Mouse (Mus musculus): ENCODE data around the gene Prpsap1. TPM values are rescaled to one million over a fixed set of nuclear protein-coding genes. Genes with fewer than 3 reads are reported as not detected.

Gene Prpsap1
- polyA plus RNA-seq, 1 experiment from 2014 or later, result 104 TPM

- POLR2A ChIA-PET, result interaction anchor here (0.6 kb wide), 4 partner anchors 268 to 340 kb away, joined by 3 to 4 read pairs (median 4); no protein-coding TSS in a partner anchor
- no peak for ATAC-seq
- no peak for TF ChIP-seq CTCF (IDR thresholded peaks at IDR 0.05)
- H3K27me3 ChIP-seq, result no peaks in the 10 kb centered on the region
- in situ Hi-C loops (cut with MboI; ENCODE audit: low pct_unique_long_range_greater_than_20kb), result no loop called here
- DNase-seq (ENCODE audit: low read depth, low spot score), result no peak
- CTCF ChIA-PET, result interaction anchor here (1.0 to 2.3 kb wide), 6 partner anchors 9 to 140 kb away, joined by 3 to 12 read pairs (median 5); no protein-coding TSS in a partner anchor
Measured at GRCm38 (mm10) chr11:116488693-116489375, 5.2 kb downstream of the Prpsap1 start.

GRCm38 (mm10) chr11:116488207-116488606 is 5.8 kb downstream of the Prpsap1 start:
- ChIA-PET POLR2A (interaction anchor here (0.6 kb wide), 2 partner anchors 267 to 340 kb away, joined by 3 to 4 read pairs; no protein-coding TSS in a partner anchor), CTCF (interaction anchor here (1.0 to 2.3 kb wide), 6 partner anchors 8 to 140 kb away, joined by 3 to 12 read pairs (median 5); no protein-coding TSS in a partner anchor)
- no peak for ATAC-seq
- no peak for TF ChIP-seq CTCF (IDR thresholded peaks at IDR 0.05)
- DNase-seq (ENCODE audit: low read depth, low spot score), result no peak
- no peaks in the 10 kb centered on the region for H3K27me3 ChIP-seq
- in situ Hi-C loops (cut with MboI; ENCODE audit: low pct_unique_long_range_greater_than_20kb), result no loop called here

- POLR2A ChIA-PET, result no interaction called here
- no peak for ATAC-seq
Measured at GRCm38 (mm10) chr11:116484261-116484660, 9.7 kb downstream of the Prpsap1 start.

GRCm38 (mm10) chr11:116481776-116482175 is 12.2 kb downstream of the Prpsap1 start:
- POLR2A ChIA-PET, result no interaction called here
- in situ Hi-C loops (cut with MboI; ENCODE audit: low pct_unique_long_range_greater_than_20kb), result no loop called here
- ATAC-seq, result no peak

More at GRCm38 (mm10) chr11:116484261-116484660, 9.7 kb downstream of the Prpsap1 start:
- in situ Hi-C loops (cut with MboI; ENCODE audit: low pct_unique_long_range_greater_than_20kb), result no loop called here
- no peak for DNase-seq (ENCODE audit: low read depth, low spot score)
- CTCF ChIA-PET, result no interaction called here
- H3K27me3 ChIP-seq, result no peaks in the 10 kb centered on the region
- no peak for TF ChIP-seq CTCF (IDR thresholded peaks at IDR 0.05)

GRCm38 (mm10) chr11:116480975-116481374 is 13.0 kb downstream of the Prpsap1 start:
- CTCF ChIA-PET, result no interaction called here
- no peak for DNase-seq (ENCODE audit: low read depth, low spot score)
- in situ Hi-C loops (cut with MboI; ENCODE audit: low pct_unique_long_range_greater_than_20kb), result no loop called here
- no peaks in the 10 kb centered on the region for H3K27me3 ChIP-seq
- TF ChIP-seq CTCF (IDR thresholded peaks at IDR 0.05), result no peak
- POLR2A ChIA-PET, result no interaction called here
- no peak for ATAC-seq

More at GRCm38 (mm10) chr11:116481776-116482175, 12.2 kb downstream of the Prpsap1 start:
- no peak for TF ChIP-seq CTCF (IDR thresholded peaks at IDR 0.05)
- DNase-seq (ENCODE audit: low read depth, low spot score), result no peak
- CTCF ChIA-PET, result no interaction called here
- H3K27me3 ChIP-seq, result no peaks in the 10 kb centered on the region

- CTCF ChIA-PET, result interaction anchor here (1.0 to 1.4 kb wide), 2 partner anchors 8 to 17 kb away, joined by 3 to 5 read pairs; no protein-coding TSS in a partner anchor
- in situ Hi-C loops (cut with MboI; ENCODE audit: low pct_unique_long_range_greater_than_20kb), result no loop called here
- DNase-seq (ENCODE audit: low read depth, low spot score) (no peak), ATAC-seq (no peak)
- TF ChIP-seq CTCF (IDR thresholded peaks at IDR 0.05), result no peak
- H3K27me3 ChIP-seq, result no peaks in the 10 kb centered on the region
- POLR2A ChIA-PET, result no interaction called here
Measured at GRCm38 (mm10) chr11:116479832-116480231, 14.2 kb downstream of the Prpsap1 start.

GRCm38 (mm10) chr11:116478978-116479377 is 15.0 kb downstream of the Prpsap1 start:
- DNase-seq (ENCODE audit: low read depth, low spot score), result no peak
- in situ Hi-C loops (cut with MboI; ENCODE audit: low pct_unique_long_range_greater_than_20kb), result no loop called here
- ChIA-PET CTCF (interaction anchor here (1.4 kb wide), 1 partner anchor 9 kb away, joined by 5 read pairs; no protein-coding TSS in a partner anchor), POLR2A (no interaction called here)
- no peak for ATAC-seq
- no peak for TF ChIP-seq CTCF (IDR thresholded peaks at IDR 0.05)
- no peaks in the 10 kb centered on the region for H3K27me3 ChIP-seq

GRCm38 (mm10) chr11:116477160-116477759 is 16.7 kb downstream of the Prpsap1 start:
- no peak for TF ChIP-seq CTCF (IDR thresholded peaks at IDR 0.05)
- ChIA-PET CTCF (interaction anchor here (0.8 to 1.4 kb wide), 3 partner anchors 11 to 18 kb away, joined by 3 to 9 read pairs (median 3); no protein-coding TSS in a partner anchor), POLR2A (no interaction called here)
- in situ Hi-C loops (cut with MboI; ENCODE audit: low pct_unique_long_range_greater_than_20kb), result no loop called here
- no peak for ATAC-seq
- DNase-seq (ENCODE audit: low read depth, low spot score), result no peak
- no peaks in the 10 kb centered on the region for H3K27me3 ChIP-seq

GRCm38 (mm10) chr11:116476696-116477095 is 17.3 kb downstream of the Prpsap1 start:
- no peak for ATAC-seq
- TF ChIP-seq CTCF (IDR thresholded peaks at IDR 0.05), result no peak
- CTCF ChIA-PET, result interaction anchor here (1.1 to 1.4 kb wide), 2 partner anchors 12 to 13 kb away, joined by 3 to 9 read pairs; no protein-coding TSS in a partner anchor

GRCm38 (mm10) chr11:116476041-116476440 is 18.0 kb downstream of the Prpsap1 start:
- CTCF ChIA-PET, result no interaction called here
- DNase-seq (ENCODE audit: low read depth, low spot score) (no peak), ATAC-seq (no peak)
- H3K27me3 ChIP-seq, result no peaks in the 10 kb centered on the region
- in situ Hi-C loops (cut with MboI; ENCODE audit: low pct_unique_long_range_greater_than_20kb), result no loop called here
- POLR2A ChIA-PET, result no interaction called here
- no peak for TF ChIP-seq CTCF (IDR thresholded peaks at IDR 0.05)

More at GRCm38 (mm10) chr11:116476696-116477095, 17.3 kb downstream of the Prpsap1 start:
- DNase-seq (ENCODE audit: low read depth, low spot score), result no peak
- in situ Hi-C loops (cut with MboI; ENCODE audit: low pct_unique_long_range_greater_than_20kb), result no loop called here
- POLR2A ChIA-PET, result no interaction called here
- H3K27me3 ChIP-seq, result no peaks in the 10 kb centered on the region

GRCm38 (mm10) chr11:116472275-116472674 is 21.7 kb downstream of the Prpsap1 start:
- CTCF ChIA-PET, result no interaction called here
- POLR2A ChIA-PET, result no interaction called here
- no peak for TF ChIP-seq CTCF (IDR thresholded peaks at IDR 0.05)
- DNase-seq (ENCODE audit: low read depth, low spot score) (no peak), ATAC-seq (no peak)
- no peaks in the 10 kb centered on the region for H3K27me3 ChIP-seq
- in situ Hi-C loops (cut with MboI; ENCODE audit: low pct_unique_long_range_greater_than_20kb), result loop anchor here (25.0 kb wide), 1 partner anchor 535 kb away; the partner anchor contains the start of genes Recql5 and Sap30bp
